Mouse (Mus musculus): ENCODE measurements around the gene Tmem135. TPM values are rescaled to one million over a fixed set of nuclear protein-coding genes. Genes with fewer than 3 reads are reported as not detected.

Gene Tmem135
- polyA plus RNA-seq, 1 experiment from 2014 or later: 57.9 TPM

DNA sequence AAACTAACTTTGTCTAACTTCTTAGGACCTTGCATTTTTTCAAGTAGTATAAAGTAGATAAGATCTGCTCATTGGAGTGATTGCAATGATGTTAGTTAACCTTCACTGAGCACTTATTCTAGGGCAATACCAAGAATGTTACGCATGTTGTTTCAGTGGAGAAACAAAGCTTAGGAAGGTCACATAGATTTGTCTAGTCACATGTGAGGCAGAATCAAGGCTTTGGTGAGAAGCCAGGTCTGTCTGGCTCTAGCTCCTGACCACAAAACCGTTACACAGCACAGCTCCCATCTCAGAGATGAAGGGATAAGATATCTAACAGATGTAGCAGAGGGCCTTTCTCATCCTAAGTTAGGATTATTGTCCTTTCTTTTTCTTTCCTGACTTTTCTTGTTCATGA is 13.4 kb downstream of the Tmem135 start:
- ATAC-seq: no peak

DNA sequence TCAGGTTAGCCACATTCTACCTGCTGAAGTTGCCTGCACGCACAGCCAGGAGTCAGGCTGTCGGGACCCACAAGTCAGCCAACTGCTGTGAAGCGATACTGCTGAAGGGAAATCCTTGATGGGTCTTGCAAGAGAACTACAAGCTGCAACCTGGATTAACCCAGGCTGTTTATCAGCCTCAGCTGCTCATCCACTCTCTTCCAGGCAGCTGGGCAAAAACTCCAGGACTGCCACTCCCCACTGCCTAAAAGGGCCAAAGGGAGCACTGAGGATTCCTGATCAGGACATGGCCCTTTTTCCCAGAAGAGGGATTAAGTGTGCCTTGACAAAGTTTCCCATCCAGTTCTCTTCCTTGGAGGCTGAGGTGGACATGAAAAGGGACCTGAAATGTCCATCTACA is 15.0 kb downstream of the Tmem135 start:
- Histone ChIP-seq H3K9ac (ENCODE audit: low read depth, low read length) (no peak overlapping the region), H3K4me2 (replicated peaks; ENCODE audit: low read depth) (no peak overlapping the region), H3K27me3 (replicated peaks; ENCODE audit: control insufficient read depth, insufficient read depth, low read length) (no peaks in the 10 kb centered on the region), H3K4me1 (replicated peaks; ENCODE audit: control insufficient read depth, insufficient read depth, low read length) (peaks cover 7% of the 10 kb centered on the region; the same call in 1 of the 2 replicates), H3K9me3 (ENCODE audit: control insufficient read depth) (no peaks in the 10 kb centered on the region), H3K27ac (ENCODE audit: low read depth, low read length) (no peak overlapping the region), H3K4me3 (ENCODE audit: low read depth, low read length) (no peak overlapping the region), H3K36me3 (ENCODE audit: control insufficient read depth, insufficient read depth) (no peaks in the 10 kb centered on the region)
- 67% methylated on average over 3 of the region's 3 CpGs for WGBS
- TF ChIP-seq CTCF (IDR thresholded peaks at IDR 0.05; ENCODE audit: low read depth): no peak
- ATAC-seq: no peak

More for the DNA sequence above, 13.4 kb downstream of the Tmem135 start:
- Histone ChIP-seq H3K27ac (ENCODE audit: low read depth, low read length) (no peak overlapping the region), H3K27me3 (replicated peaks; ENCODE audit: control insufficient read depth, insufficient read depth, low read length) (no peaks in the 10 kb centered on the region), H3K9ac (ENCODE audit: low read depth, low read length) (no peak overlapping the region), H3K4me2 (replicated peaks; ENCODE audit: low read depth) (no peak overlapping the region), H3K9me3 (ENCODE audit: control insufficient read depth) (no peaks in the 10 kb centered on the region), H3K36me3 (ENCODE audit: control insufficient read depth, insufficient read depth) (no peaks in the 10 kb centered on the region), H3K4me1 (replicated peaks; ENCODE audit: control insufficient read depth, insufficient read depth, low read length) (peaks cover 7% of the 10 kb centered on the region; the same call in 1 of the 2 replicates), H3K4me3 (ENCODE audit: low read depth, low read length) (no peak overlapping the region)
- 57% methylated on average over 2 of the region's 2 CpGs for WGBS
- no peak for TF ChIP-seq CTCF (IDR thresholded peaks at IDR 0.05; ENCODE audit: low read depth)

DNA sequence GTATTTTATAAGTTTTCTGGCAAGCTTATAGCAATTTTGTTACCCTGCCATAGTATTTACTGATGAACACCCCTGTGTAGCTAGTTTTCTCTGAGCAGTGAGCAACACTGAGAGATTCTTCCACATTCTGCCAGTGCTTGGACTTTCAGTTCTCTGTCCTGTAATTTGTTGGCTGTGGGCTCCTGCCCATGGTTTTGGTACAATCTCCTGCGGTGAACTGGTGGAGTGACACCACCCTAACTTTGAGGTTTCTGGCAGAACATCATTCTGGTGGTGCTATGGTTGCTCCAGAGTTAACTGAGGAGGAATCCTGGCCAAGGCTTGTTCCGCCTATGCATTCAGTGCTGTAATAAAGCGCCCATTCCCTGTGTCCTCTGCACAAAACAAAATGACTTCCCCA is 21.1 kb downstream of the Tmem135 start:
- no peak for ATAC-seq
- H3K4me2 ChIP-seq (replicated peaks; ENCODE audit: low read depth): no peak overlapping the region
- H3K9ac ChIP-seq (ENCODE audit: low read depth, low read length): no peak overlapping the region
- H3K9me3 ChIP-seq (ENCODE audit: control insufficient read depth): no peaks in the 10 kb centered on the region
- H3K4me1 ChIP-seq (replicated peaks; ENCODE audit: control insufficient read depth, insufficient read depth, low read length): no peaks in the 10 kb centered on the region
- no peaks in the 10 kb centered on the region for H3K27me3 ChIP-seq (replicated peaks; ENCODE audit: control insufficient read depth, insufficient read depth, low read length)
- no peak for TF ChIP-seq CTCF (IDR thresholded peaks at IDR 0.05; ENCODE audit: low read depth)
- 85% methylated on average over 3 of the region's 3 CpGs for WGBS
- no peaks in the 10 kb centered on the region for H3K36me3 ChIP-seq (ENCODE audit: control insufficient read depth, insufficient read depth)
- no peak overlapping the region for H3K4me3 ChIP-seq (ENCODE audit: low read depth, low read length)
- no peak overlapping the region for H3K27ac ChIP-seq (ENCODE audit: low read depth, low read length)

DNA sequence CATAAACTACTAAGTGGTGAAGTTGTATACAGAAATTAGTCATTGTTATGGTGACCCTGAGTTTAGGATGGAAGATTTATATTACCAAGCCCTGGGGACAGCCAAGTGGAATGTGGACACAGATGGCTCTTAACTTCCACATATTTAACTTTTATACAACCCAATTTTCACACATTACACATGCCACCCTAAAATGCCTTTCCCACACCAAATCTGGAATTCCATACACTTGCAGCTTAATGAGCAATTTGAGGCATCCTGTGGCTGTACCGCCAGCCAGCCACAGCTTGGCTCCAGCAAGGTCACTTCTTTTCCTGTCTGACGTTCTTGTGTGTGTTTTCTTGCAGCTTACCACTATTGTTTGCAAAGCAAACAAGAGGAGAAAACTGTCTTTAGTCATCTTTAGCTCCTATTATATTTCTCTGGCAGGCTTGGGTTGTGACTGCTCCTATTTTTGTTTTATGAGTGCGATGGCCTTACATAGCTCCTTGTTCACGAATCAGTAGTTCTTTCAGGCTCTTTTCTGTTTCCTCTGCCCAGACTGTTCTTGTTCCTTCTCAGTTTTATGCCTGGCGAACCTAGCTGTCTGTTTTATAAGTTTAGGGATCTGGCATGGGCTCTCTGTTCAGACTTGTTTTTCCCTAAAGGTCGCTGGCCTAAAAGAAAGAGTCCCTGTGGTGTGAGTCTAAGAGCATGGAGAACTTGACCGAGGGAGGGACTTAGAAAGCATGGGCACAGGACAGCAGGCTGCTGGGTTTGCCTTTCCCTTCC is 22.9 kb downstream of the Tmem135 start:
- 39% methylated on average over 7 of the region's 7 CpGs for WGBS
- no peaks in the 10 kb centered on the region for H3K36me3 ChIP-seq (ENCODE audit: control insufficient read depth, insufficient read depth)
- TF ChIP-seq CTCF (IDR thresholded peaks at IDR 0.05; ENCODE audit: low read depth): no peak
- no peak overlapping the region for H3K9ac ChIP-seq (ENCODE audit: low read depth, low read length)
- no peaks in the 10 kb centered on the region for H3K27me3 ChIP-seq (replicated peaks; ENCODE audit: control insufficient read depth, insufficient read depth, low read length)
- ATAC-seq: no peak
- no peaks in the 10 kb centered on the region for H3K4me1 ChIP-seq (replicated peaks; ENCODE audit: control insufficient read depth, insufficient read depth, low read length)
- no peak overlapping the region for H3K27ac ChIP-seq (ENCODE audit: low read depth, low read length)
- H3K9me3 ChIP-seq (ENCODE audit: control insufficient read depth): no peaks in the 10 kb centered on the region
- no peak overlapping the region for H3K4me3 ChIP-seq (ENCODE audit: low read depth, low read length)
- H3K4me2 ChIP-seq (replicated peaks; ENCODE audit: low read depth): no peak overlapping the region

DNA sequence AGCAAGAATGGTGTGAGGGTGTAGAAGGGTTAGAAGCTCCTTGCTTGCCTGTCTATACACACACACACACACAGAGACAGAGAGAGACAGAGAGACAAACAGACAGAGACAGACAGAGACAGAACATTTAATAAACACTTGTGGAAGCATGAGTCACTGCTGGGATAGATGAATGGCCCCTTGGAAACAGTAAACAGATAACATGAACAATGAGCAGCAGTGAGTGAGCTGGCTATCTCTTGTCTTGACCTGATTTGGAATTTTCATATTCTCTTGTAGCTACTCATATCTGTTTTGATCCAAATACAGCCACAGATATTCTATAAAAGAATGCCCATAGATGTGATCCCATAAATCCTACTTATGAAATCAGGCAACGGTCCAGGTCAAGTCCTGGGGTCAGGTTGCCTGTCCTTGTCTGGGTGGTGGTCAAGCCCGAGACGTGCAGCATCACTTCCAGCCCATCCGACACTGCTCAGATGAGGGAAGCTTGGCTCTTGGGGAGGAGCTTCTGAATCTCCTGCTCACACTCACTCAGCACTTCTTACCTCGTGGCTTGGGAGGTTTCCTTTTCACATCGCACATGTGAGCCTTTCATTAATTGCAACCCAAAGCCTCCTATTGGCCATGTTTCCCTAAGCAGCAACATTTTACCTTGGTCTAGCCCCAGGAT is 32.3 kb downstream of the Tmem135 start:
- Histone ChIP-seq H3K4me1 (replicated peaks; ENCODE audit: control insufficient read depth, insufficient read depth, low read length) (no peaks in the 10 kb centered on the region; the same call in 1 of the 2 replicates), H3K9me3 (ENCODE audit: control insufficient read depth) (no peaks in the 10 kb centered on the region), H3K9ac (ENCODE audit: low read depth, low read length) (no peak overlapping the region), H3K4me2 (replicated peaks; ENCODE audit: low read depth) (no peak overlapping the region), H3K4me3 (ENCODE audit: low read depth, low read length) (no peak overlapping the region), H3K27ac (ENCODE audit: low read depth, low read length) (no peak overlapping the region), H3K36me3 (ENCODE audit: control insufficient read depth, insufficient read depth) (no peaks in the 10 kb centered on the region), H3K27me3 (replicated peaks; ENCODE audit: control insufficient read depth, insufficient read depth, low read length) (no peaks in the 10 kb centered on the region)
- no peak for TF ChIP-seq CTCF (IDR thresholded peaks at IDR 0.05; ENCODE audit: low read depth)
- 70% methylated on average over 6 of the region's 6 CpGs for WGBS
- no peak; the same call in 1 of the 2 replicates for ATAC-seq

DNA sequence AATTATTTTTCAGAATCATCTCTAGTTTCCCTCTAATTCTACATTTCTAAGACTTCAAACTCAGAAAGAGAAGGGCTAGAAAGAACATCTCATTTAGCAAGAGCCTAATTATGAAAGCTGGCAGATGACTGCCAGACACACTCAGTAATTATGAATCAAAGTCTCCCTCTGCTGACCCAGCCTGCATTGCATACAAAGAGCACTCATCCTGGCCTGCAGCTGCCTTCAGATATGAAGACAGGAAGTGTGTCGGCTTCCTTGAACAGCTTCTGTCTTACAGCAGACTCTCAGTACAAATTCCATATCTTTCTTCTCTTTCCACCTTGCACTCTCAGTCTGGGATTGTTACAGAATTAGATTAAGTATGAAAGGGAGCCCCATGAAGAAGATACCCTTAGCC is 33.1 kb downstream of the Tmem135 start:
- no peaks in the 10 kb centered on the region for H3K9me3 ChIP-seq (ENCODE audit: control insufficient read depth)
- no peak overlapping the region for H3K9ac ChIP-seq (ENCODE audit: low read depth, low read length)
- no peaks in the 10 kb centered on the region for H3K36me3 ChIP-seq (ENCODE audit: control insufficient read depth, insufficient read depth)
- ATAC-seq: peak; percentile 85
- H3K4me1 ChIP-seq (replicated peaks; ENCODE audit: control insufficient read depth, insufficient read depth, low read length): no peaks in the 10 kb centered on the region; the same call in 1 of the 2 replicates
- no peak overlapping the region for H3K27ac ChIP-seq (ENCODE audit: low read depth, low read length)
- H3K4me3 ChIP-seq (ENCODE audit: low read depth, low read length): no peak overlapping the region
- no peak overlapping the region for H3K4me2 ChIP-seq (replicated peaks; ENCODE audit: low read depth)
- TF ChIP-seq CTCF (IDR thresholded peaks at IDR 0.05; ENCODE audit: low read depth): peak; percentile 82
- 0% methylated on average over 1 of the region's 1 CpGs for WGBS
- H3K27me3 ChIP-seq (replicated peaks; ENCODE audit: control insufficient read depth, insufficient read depth, low read length): no peaks in the 10 kb centered on the region

Data from intestine, postnatal 0 days (tissue).